Mouse (Mus musculus) kidney, postnatal 25 days (tissue): ENCODE data around the gene Klrg2.
"Not testable (repeated sequence)": the region's sequence is repeated elsewhere in the genome, so short reads cannot be mapped to it uniquely, and the experiment has no call there.

Experiments
- DNase-seq, 2 experiments: peaks; one replicate each; pipeline ENCODE4 v3.0.0; 2021; ENCODE audit warnings: mixed read lengths in 2 of 2

Gene Klrg2

GRCm38 (mm10) chr6:38636852-38637618 is at the start of gene Klrg2:
Klrg2 (minus strand) TSS chr6:38637242.
- peak; percentile 70 to 88 for DNase-seq

- DNase-seq = peak in 1 of 2 experiments; percentile 10
These were observed 45.5 kb upstream of the Klrg2 start for GRCm38 (mm10) chr6:38682532-38682931.

- DNase-seq = no peak
These were observed 40.6 kb upstream of the Klrg2 start for GRCm38 (mm10) chr6:38677629-38678028.

GRCm38 (mm10) chr6:38676723-38677122 is 39.7 kb upstream of the Klrg2 start:
- DNase-seq = no peak

- no peak for DNase-seq
These were observed 39.2 kb upstream of the Klrg2 start for GRCm38 (mm10) chr6:38676217-38676616.

- DNase-seq = no peak
These were observed 35.0 kb upstream of the Klrg2 start for GRCm38 (mm10) chr6:38672011-38672410.

GRCm38 (mm10) chr6:38671270-38671669 is 34.2 kb upstream of the Klrg2 start:
- no peak for DNase-seq

- DNase-seq = not testable (repeated sequence)
These were observed 33.4 kb upstream of the Klrg2 start for GRCm38 (mm10) chr6:38670488-38670887.

- no peak for DNase-seq
These were observed 32.5 kb upstream of the Klrg2 start for GRCm38 (mm10) chr6:38669580-38669979.

GRCm38 (mm10) chr6:38662714-38663615 is 25.9 kb upstream of the Klrg2 start, which contains the start of gene Clec2l:
Clec2l (plus strand) TSS chr6:38663069.
- DNase-seq = peak in 1 of 2 experiments; percentile 8

GRCm38 (mm10) chr6:38661626-38662025 is 24.6 kb upstream of the Klrg2 start:
- DNase-seq = no peak

GRCm38 (mm10) chr6:38650263-38650937 is 13.4 kb upstream of the Klrg2 start:
- DNase-seq = peak; percentile 60 to 77

GRCm38 (mm10) chr6:38649545-38649944 is 12.5 kb upstream of the Klrg2 start:
- peak in 1 of 2 experiments; percentile 34 for DNase-seq

GRCm38 (mm10) chr6:38643039-38643438 is 6.0 kb upstream of the Klrg2 start:
- DNase-seq = no peak

- no peak for DNase-seq
These were observed 5.6 kb upstream of the Klrg2 start for GRCm38 (mm10) chr6:38642593-38642992.

GRCm38 (mm10) chr6:38641645-38642044 is 4.6 kb upstream of the Klrg2 start:
- DNase-seq = no peak

GRCm38 (mm10) chr6:38641228-38641627 is 4.2 kb upstream of the Klrg2 start:
- no peak for DNase-seq

- peak in 1 of 2 experiments; percentile 14 for DNase-seq
These were observed 3.4 kb upstream of the Klrg2 start for GRCm38 (mm10) chr6:38640401-38640800.

GRCm38 (mm10) chr6:38635941-38636851 is 846 bp downstream of the Klrg2 start:
- DNase-seq = peak; percentile 67 to 78

GRCm38 (mm10) chr6:38634461-38634860 is 2.6 kb downstream of the Klrg2 start:
- DNase-seq = no peak

GRCm38 (mm10) chr6:38632826-38633225 is 4.2 kb downstream of the Klrg2 start:
- no peak for DNase-seq

GRCm38 (mm10) chr6:38629556-38629955 is 7.5 kb downstream of the Klrg2 start:
- peak in 1 of 2 experiments; percentile 1 for DNase-seq
